Mouse (Mus musculus) stomach, embryonic 14.5 days (tissue): Measurements from ENCODE around the gene Rpain. TPM values are rescaled to one million over a fixed set of nuclear protein-coding genes. Genes with fewer than 3 reads are reported as not detected.

ENCODE experiments used
- ATAC-seq: fragments of 200-750 bp; cut with Nextera tagmentation; 2 replicates; pipeline ENCODE4 v1.8.0; 2017; ENCODE audit warnings: low read depth, moderate TSS enrichment; ENCODE audit not compliant: insufficient number of reproducible peaks, insufficient read depth, low FRiP score
- H3K27ac ChIP-seq: fragments of 300-500 bp; sonication (generic); 2 replicates; pipeline ENCODE4 v1.5.1; 2014; ENCODE audit warnings: mild to moderate bottlenecking, low read length, moderate library complexity, mixed read lengths
- H3K27me3 ChIP-seq: fragments of 300-500 bp; sonication (generic); 2 replicates; pipeline ENCODE4 v1.6.1; 2014; ENCODE audit warnings: low read length, control low read depth, mixed read lengths; ENCODE audit not compliant: control insufficient read depth, insufficient read depth
- H3K36me3 ChIP-seq: fragments of 300-500 bp; sonication (generic); 2 replicates; pipeline ENCODE4 v1.6.1; 2014; ENCODE audit warnings: mild to moderate bottlenecking, control low read depth, low read length, moderate library complexity, mixed read lengths; ENCODE audit not compliant: control insufficient read depth, insufficient read depth
- H3K4me1 ChIP-seq: fragments of 300-500 bp; sonication (generic); 2 replicates; pipeline ENCODE4 v1.6.1; 2014; ENCODE audit warnings: low read length, control low read depth, mixed read lengths; ENCODE audit not compliant: control insufficient read depth, insufficient read depth
- H3K4me2 ChIP-seq: fragments of 300-500 bp; sonication (generic); replicated peaks from 2 replicates; pipeline ENCODE4 v1.6.1; 2014; ENCODE audit warnings: low read depth, low read length, control low read depth
- H3K4me3 ChIP-seq: fragments of 300-500 bp; sonication (generic); 2 replicates; pipeline ENCODE4 v1.5.1; 2014; ENCODE audit warnings: low read depth, low read length, control low read depth
- H3K9ac ChIP-seq: fragments of 300-500 bp; sonication (generic); replicated peaks from 2 replicates; pipeline ENCODE4 v1.6.1; 2014; ENCODE audit warnings: low read depth, mild to moderate bottlenecking, control low read depth, low read length, moderate library complexity, mixed read lengths
- H3K9me3 ChIP-seq: fragments of 300-500 bp; sonication (generic); 2 replicates; pipeline ENCODE4 v1.6.1; 2016; ENCODE audit warnings: low read depth, low read length, control low read depth; ENCODE audit not compliant: control insufficient read depth
- WGBS: fragments of 180-500 bp; shearing (Covaris S2); extraction: QIAGEN DNeasy Blood & Tissue Kit; methylation state at CpG from one replicate; pipeline ENCODE4 v1.1.7; 2014; 5-methylcytosine and 5-hydroxymethylcytosine counted together
- polyA plus RNA-seq: library from polyadenylated mRNA; unstranded; fragments of >200 nt; fragmentation: Nextera tagmentation; extraction: Ambion mirVana; gene quantifications from 2 replicates; pipeline ENCODE4 v1.2.1, GENCODE M21; 2014

Rpain gene
- 86.0 and 88.2 TPM in 2 replicates for polyA plus RNA-seq

DNA sequence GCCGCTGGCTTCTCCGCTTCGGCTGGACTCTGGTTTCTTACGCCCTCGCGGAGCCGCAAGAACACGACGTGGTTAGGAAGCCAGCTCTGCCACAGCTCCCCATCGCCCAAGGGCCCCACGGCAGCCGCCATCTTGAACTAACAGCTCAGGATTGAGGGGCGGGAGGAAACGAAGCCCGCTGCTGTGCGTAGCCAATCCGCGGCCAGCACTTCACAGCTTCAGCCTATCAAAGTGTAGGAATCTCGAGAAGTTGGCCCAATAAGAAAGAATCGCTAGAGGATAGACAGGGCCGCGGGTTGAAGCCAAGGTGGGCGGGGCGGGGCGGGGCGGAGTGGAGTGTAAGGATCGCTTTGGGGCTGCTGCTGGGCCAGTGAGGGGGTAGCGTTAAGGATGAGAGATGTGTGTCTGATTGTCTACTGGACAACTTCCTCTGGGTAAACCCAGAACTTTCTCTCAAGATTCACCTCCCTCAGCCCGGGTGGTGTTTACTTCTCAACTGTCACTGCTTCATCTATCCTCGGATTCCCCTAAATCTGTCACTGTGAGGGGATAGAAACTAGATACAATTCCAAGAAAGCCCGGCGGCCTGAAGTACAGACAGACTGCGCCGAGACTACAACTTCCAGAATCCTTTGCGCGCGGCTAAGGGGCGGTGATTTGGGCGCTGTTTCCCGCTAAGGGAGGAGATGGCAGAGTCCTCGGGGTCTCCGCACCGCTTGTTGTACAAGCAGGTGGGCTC, at the start of gene Rpain, which contains the start of gene Nup88:
Gene Rpain (plus strand): TSS at position 393 of the 739 bp plus-strand sequence.
Gene Nup88 (minus strand): TSS at position 153 of the 739 bp plus-strand sequence.
- Histone ChIP-seq H3K27ac (peak within 1 kb of the TSS; percentile 86), H3K9me3 (no peaks in the 10 kb centered on the region), H3K9ac (peak within 1 kb of the TSS; percentile 90), H3K4me3 (peak within 1 kb of the TSS; percentile 88), H3K4me1 (peaks cover 4% of the 10 kb centered on the region; the same call in 1 of the 2 replicates), H3K36me3 (peaks cover 32% of the 10 kb centered on the region), H3K27me3 (no peaks in the 10 kb centered on the region), H3K4me2 (peak within 1 kb of the TSS; percentile 89)
- ATAC-seq: peak; percentile 97
- WGBS: 0% methylated on average over 43 of the region's 43 CpGs

DNA sequence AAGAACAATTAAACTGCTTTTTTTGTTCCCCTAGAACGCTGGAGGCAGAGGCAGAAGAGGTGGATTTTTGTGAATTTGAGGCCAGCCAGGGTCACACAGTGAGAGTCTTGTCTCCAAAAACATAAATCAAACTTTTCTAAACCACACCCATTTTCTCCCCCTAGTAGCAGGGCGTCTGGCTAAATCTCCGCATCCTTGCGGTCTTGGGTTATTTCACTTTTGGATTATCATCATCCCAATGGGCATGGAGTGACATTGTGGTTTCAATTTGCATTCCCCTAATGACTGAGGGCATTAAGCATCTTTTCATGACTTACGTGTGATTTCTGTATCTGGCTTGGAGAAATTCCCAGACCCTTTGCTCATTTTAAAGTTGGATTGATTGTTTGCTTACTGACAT, 38.6 kb upstream of the Rpain start:
- Histone ChIP-seq H3K4me1 (no peaks in the 10 kb centered on the region), H3K36me3 (peaks cover 34% of the 10 kb centered on the region), H3K27me3 (no peaks in the 10 kb centered on the region), H3K27ac (no peak overlapping the region), H3K9me3 (no peaks in the 10 kb centered on the region), H3K9ac (no peak overlapping the region), H3K4me2 (no peak overlapping the region), H3K4me3 (no peak overlapping the region)
- WGBS: 79% methylated on average over 5 of the region's 5 CpGs
- ATAC-seq: no peak

DNA sequence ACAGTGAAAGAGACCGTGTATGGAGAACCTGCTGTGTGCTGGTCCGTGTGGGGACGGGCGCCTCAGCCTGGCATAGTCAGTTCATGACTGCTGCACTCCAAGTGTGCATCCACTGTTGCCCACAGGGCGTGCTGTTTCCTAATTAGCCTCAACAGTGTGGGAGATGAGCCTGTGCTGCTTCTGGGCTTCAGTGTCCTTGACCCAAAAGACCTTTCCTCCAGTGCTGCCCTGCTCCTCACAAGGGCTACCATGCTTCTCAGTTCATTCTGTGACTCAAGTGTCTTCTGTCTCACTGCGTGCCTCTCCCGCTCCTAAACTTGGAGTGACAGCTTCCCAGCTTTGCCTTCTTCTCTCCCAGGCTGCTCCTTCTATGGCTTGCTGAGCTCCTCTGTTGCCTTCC, 34.7 kb upstream of the Rpain start:
- no peaks in the 10 kb centered on the region for H3K4me1 ChIP-seq
- H3K27ac ChIP-seq: no peak overlapping the region
- 90% methylated on average over 7 of the region's 7 CpGs for WGBS
- no peak overlapping the region for H3K9ac ChIP-seq
- no peaks in the 10 kb centered on the region for H3K27me3 ChIP-seq
- H3K4me3 ChIP-seq: no peak overlapping the region
- peaks cover 46% of the 10 kb centered on the region for H3K36me3 ChIP-seq
- no peak for ATAC-seq
- H3K9me3 ChIP-seq: no peaks in the 10 kb centered on the region
- no peak overlapping the region for H3K4me2 ChIP-seq

DNA sequence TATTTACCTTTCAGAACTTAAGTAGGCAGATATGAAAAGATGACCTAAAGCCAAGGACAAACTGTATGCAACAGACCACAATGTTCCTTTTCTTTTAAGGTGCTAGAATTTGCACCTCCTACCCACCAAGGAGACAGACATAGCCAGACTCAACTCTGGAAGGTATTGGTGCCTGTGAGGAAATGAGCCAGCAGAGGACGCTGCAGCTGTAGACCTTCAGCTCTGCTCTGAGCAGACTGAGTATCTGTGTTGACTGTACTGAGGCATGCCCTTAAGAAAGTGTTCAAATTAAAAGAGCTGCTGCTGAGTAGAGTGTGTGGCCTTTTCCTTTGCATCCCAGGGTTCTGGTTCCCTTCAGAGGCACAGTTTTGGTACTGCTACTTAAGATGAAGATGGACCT, 27.4 kb upstream of the Rpain start:
- WGBS: 85% methylated on average over 1 of the region's 1 CpGs
- Histone ChIP-seq H3K36me3 (peaks cover 75% of the 10 kb centered on the region), H3K9me3 (no peaks in the 10 kb centered on the region), H3K9ac (no peak overlapping the region), H3K4me3 (no peak overlapping the region), H3K27ac (no peak overlapping the region), H3K27me3 (no peaks in the 10 kb centered on the region), H3K4me2 (no peak overlapping the region), H3K4me1 (no peaks in the 10 kb centered on the region)
- no peak for ATAC-seq

DNA sequence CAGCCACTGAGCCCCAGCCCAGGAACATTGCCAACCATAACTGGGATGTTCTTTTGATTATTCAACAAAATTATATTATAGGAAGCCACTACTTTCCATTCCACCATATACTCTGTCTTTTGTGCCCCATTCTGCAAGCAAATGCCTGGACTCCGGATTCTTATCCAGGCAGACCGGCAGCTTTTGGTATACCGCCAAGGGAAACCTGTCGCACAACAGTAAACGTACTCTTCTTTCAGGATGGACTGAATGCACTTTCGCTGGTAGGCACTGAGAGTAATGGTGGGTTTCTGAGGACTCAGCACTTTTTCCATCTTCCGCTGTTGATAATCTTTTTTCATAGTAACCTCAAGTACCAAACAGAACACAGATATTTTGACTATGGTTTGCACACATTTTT, 26.4 kb upstream of the Rpain start:
- Histone ChIP-seq H3K4me2 (no peak overlapping the region), H3K27ac (no peak overlapping the region), H3K9ac (no peak overlapping the region), H3K36me3 (peaks cover 79% of the 10 kb centered on the region), H3K4me1 (no peaks in the 10 kb centered on the region), H3K9me3 (no peaks in the 10 kb centered on the region), H3K27me3 (no peaks in the 10 kb centered on the region), H3K4me3 (no peak overlapping the region)
- 91% methylated on average over 7 of the region's 7 CpGs for WGBS
- no peak for ATAC-seq

DNA sequence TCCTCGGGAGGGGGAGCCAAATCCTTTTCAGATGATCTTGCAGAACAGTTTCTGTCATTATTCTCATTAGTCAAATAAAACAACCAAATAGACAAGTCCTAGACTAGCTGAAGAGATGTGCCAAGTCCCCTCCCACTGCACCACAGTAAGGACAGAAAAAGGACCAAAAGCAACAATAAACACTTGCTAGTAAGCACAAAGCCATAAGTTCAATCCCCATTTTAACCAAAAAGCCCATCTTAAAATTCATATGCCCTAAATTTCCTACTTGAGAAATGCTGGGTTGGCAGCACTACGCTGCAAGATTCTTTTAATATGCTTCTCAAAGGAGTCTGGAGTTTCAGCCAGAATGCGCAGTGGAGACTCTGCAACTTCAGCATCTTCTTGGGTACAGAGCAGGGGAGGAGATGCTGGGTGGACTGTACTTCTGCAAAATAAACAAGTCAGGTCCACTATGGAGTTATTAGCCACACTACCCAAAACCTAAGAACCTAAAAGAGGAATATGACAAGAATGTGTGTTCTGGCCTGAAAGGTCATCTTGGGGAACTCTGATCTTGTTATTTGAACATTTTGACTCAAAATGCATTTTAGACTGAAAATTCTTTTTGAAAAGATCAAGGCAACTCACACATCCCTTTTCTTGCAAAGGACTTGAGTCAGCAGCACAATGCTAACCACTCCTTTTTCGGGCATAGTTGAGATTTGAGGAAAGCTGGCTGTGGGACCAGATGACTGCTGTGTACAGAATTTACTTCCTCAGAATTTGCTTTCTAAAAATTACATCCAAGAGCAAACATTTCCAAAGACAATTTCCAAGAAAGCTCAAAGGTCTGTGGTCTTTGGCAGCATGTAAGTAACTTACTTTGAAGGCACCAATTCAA, 24.8 kb upstream of the Rpain start:
- H3K27me3 ChIP-seq: no peaks in the 10 kb centered on the region

DNA sequence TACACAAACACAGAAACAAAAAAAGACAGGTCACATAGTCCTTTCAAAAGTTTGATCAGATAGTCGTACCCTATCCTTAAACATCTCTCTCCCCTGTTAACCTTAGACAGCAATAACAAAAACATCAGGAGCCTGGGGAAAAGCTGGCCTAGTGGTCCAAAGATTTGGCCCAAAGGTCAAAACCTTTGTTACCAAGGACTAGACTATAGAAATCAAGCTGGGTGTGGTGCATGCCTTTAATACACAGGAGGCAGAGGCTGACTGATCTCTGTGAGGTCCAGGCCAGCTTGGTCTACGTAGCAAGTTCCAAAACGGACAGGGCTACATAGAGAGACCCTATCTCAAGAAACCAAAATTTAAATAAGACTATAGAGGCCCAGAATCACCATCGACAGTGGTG, 15.3 kb upstream of the Rpain start:
- no peaks in the 10 kb centered on the region for H3K27me3 ChIP-seq
- no peaks in the 10 kb centered on the region for H3K9me3 ChIP-seq
- no peak overlapping the region for H3K4me2 ChIP-seq
- no peak overlapping the region for H3K4me3 ChIP-seq
- H3K27ac ChIP-seq: no peak overlapping the region
- WGBS: 91% methylated on average over 4 of the region's 4 CpGs
- no peak for ATAC-seq
- H3K9ac ChIP-seq: no peak overlapping the region
- H3K36me3 ChIP-seq: peaks cover 87% of the 10 kb centered on the region
- H3K4me1 ChIP-seq: no peaks in the 10 kb centered on the region

More for the DNA sequence above, 24.8 kb upstream of the Rpain start:
- no peaks in the 10 kb centered on the region for H3K9me3 ChIP-seq
- H3K36me3 ChIP-seq: peaks cover 84% of the 10 kb centered on the region
- H3K4me2 ChIP-seq: no peak overlapping the region
- no peak overlapping the region for H3K27ac ChIP-seq
- no peak overlapping the region for H3K4me3 ChIP-seq
- WGBS: 90% methylated on average over 4 of the region's 4 CpGs
- no peaks in the 10 kb centered on the region for H3K4me1 ChIP-seq
- no peak overlapping the region for H3K9ac ChIP-seq
- ATAC-seq: no peak

DNA sequence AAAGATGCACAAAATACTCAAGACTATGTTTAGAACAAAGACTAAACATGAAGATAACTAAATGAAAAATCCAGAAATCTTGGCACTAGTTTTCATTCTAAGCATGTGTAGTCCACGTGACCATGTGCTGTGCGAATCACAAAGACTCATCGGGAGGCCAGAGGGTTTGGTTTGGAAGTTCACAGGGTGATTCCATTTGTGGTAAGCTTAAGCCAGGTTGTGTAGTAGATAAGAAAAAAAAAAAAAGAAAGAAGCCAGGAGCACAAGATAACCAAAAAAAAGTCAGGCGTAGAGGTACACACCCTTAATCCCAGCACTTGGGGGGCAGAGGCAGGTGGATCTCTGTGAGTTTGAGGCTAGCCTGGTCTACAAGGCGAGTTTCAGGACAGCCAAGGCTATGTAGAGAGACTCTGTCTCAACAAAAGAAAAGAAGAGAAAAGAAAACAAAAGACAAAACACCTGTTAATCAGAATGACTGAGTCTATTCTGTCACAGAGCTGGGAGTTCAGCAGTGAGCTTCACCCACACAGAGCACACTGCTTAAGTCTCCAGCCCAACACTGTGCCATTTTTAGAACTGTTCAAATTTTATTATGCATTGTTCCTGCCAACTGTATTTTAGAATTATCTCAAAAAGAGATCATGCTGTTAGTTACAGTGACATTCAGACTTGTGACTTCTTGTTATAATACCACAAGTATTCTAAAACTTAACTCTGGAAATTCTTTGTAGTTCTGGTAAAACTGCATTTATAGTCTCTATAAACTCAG, 9.0 kb upstream of the Rpain start:
- H3K4me3 ChIP-seq: no peak overlapping the region
- H3K36me3 ChIP-seq: peaks cover 83% of the 10 kb centered on the region
- 91% methylated on average over 5 of the region's 5 CpGs for WGBS
- H3K4me2 ChIP-seq: no peak overlapping the region
- H3K9me3 ChIP-seq: no peaks in the 10 kb centered on the region
- no peak overlapping the region for H3K9ac ChIP-seq
- H3K27ac ChIP-seq: no peak overlapping the region
- ATAC-seq: no peak
- H3K4me1 ChIP-seq: no peaks in the 10 kb centered on the region
- no peaks in the 10 kb centered on the region for H3K27me3 ChIP-seq
